Mouse (Mus musculus) liver, embryonic 16.5 days (tissue): ENCODE measurements around the gene Insc. TPM values are rescaled to one million over a fixed set of nuclear protein-coding genes. Genes with fewer than 3 reads are reported as not detected.

Experiments
- ATAC-seq: fragments of 200-750 bp; cut with Nextera tagmentation; 2 replicates; pipeline ENCODE4 v1.8.0; 2017; ENCODE audit warnings: low read depth, mild to moderate bottlenecking, moderate number of reproducible peaks, moderate library complexity
- H3K27ac ChIP-seq: fragments of 300-500 bp; sonication (generic); 2 replicates; pipeline ENCODE4 v1.5.1; 2014; ENCODE audit warnings: mild to moderate bottlenecking, low read length
- H3K27me3 ChIP-seq: fragments of 300-500 bp; sonication (generic); 2 replicates; pipeline ENCODE4 v1.6.1; 2014; ENCODE audit warnings: low read depth, low read length, mixed read lengths; ENCODE audit not compliant: control insufficient read depth, insufficient read depth
- H3K36me3 ChIP-seq: fragments of 300-500 bp; sonication (generic); 2 replicates; pipeline ENCODE4 v1.6.1; 2014; ENCODE audit warnings: mild to moderate bottlenecking; ENCODE audit not compliant: control insufficient read depth, insufficient read depth
- H3K4me1 ChIP-seq: fragments of 300-500 bp; sonication (generic); 2 replicates; pipeline ENCODE4 v1.6.1; 2014; ENCODE audit warnings: low read depth, low read length, mixed read lengths; ENCODE audit not compliant: control insufficient read depth
- H3K4me2 ChIP-seq: fragments of 300-500 bp; sonication (generic); 2 replicates; pipeline ENCODE4 v1.6.1; 2014; ENCODE audit warnings: low read depth, low read length, mixed read lengths
- H3K4me3 ChIP-seq: fragments of 300-500 bp; sonication (generic); 2 replicates; pipeline ENCODE4 v1.5.1; 2014; ENCODE audit warnings: low read depth, mild to moderate bottlenecking, low read length
- H3K9ac ChIP-seq: fragments of 300-500 bp; sonication (generic); 2 replicates; pipeline ENCODE4 v1.6.1; 2014; ENCODE audit warnings: low read depth, low read length
- H3K9me3 ChIP-seq: fragments of 300-500 bp; sonication (generic); replicated peaks from 2 replicates; pipeline ENCODE4 v1.6.1; 2016; ENCODE audit warnings: low read length; ENCODE audit not compliant: control insufficient read depth
- WGBS: fragments of 180-500 bp; shearing (Covaris S2); extraction: QIAGEN DNeasy Blood & Tissue Kit; methylation state at CpG from one replicate; pipeline ENCODE4 v1.1.7; 2014; ENCODE audit not compliant: insufficient replicate concordance; 5-methylcytosine and 5-hydroxymethylcytosine counted together
- polyA plus RNA-seq: library from polyadenylated mRNA; unstranded; fragments of >200 nt; fragmentation: Nextera tagmentation; extraction: Ambion mirVana; gene quantifications from 2 replicates; pipeline ENCODE4 v1.2.1, GENCODE M21; 2015

Insc gene
- polyA plus RNA-seq, 1 experiment from 2014 or later, result 25.6 TPM

- H3K4me3 ChIP-seq, result no peak overlapping the region
- no peaks in the 10 kb centered on the region for H3K27me3 ChIP-seq
- H3K4me1 ChIP-seq, result no peaks in the 10 kb centered on the region
- WGBS, result 62% methylated on average over 2 of the region's 2 CpGs
- H3K4me2 ChIP-seq, result no peak overlapping the region
- no peak for ATAC-seq
- H3K27ac ChIP-seq, result no peak overlapping the region
- H3K9me3 ChIP-seq, result no peaks in the 10 kb centered on the region
- no peak overlapping the region for H3K9ac ChIP-seq
- no peaks in the 10 kb centered on the region for H3K36me3 ChIP-seq
Observed at GRCm38 (mm10) chr7:114753471-114753870, 10.0 kb downstream of the Insc start.

GRCm38 (mm10) chr7:114754196-114754595 is 10.7 kb downstream of the Insc start:
- Histone ChIP-seq H3K27me3 (no peaks in the 10 kb centered on the region), H3K9me3 (no peaks in the 10 kb centered on the region), H3K27ac (no peak overlapping the region), H3K9ac (no peak overlapping the region), H3K4me2 (no peak overlapping the region), H3K4me1 (no peaks in the 10 kb centered on the region), H3K4me3 (no peak overlapping the region), H3K36me3 (no peaks in the 10 kb centered on the region)
- WGBS, result 19% methylated on average over 1 of the region's 1 CpGs
- ATAC-seq, result no peak

GRCm38 (mm10) chr7:114754626-114755025 is 11.1 kb downstream of the Insc start:
- H3K9me3 ChIP-seq, result no peaks in the 10 kb centered on the region
- no peaks in the 10 kb centered on the region for H3K27me3 ChIP-seq
- ATAC-seq, result no peak
- no peak overlapping the region for H3K27ac ChIP-seq
- H3K4me3 ChIP-seq, result no peak overlapping the region
- 63% methylated on average over 8 of the region's 8 CpGs for WGBS
- H3K9ac ChIP-seq, result no peak overlapping the region
- no peaks in the 10 kb centered on the region for H3K36me3 ChIP-seq
- no peaks in the 10 kb centered on the region for H3K4me1 ChIP-seq
- H3K4me2 ChIP-seq, result no peak overlapping the region

- no peaks in the 10 kb centered on the region for H3K4me1 ChIP-seq
- H3K27me3 ChIP-seq, result no peaks in the 10 kb centered on the region
- H3K27ac ChIP-seq, result no peak overlapping the region
- ATAC-seq, result no peak
- no peak overlapping the region for H3K4me3 ChIP-seq
- WGBS, result 34% methylated on average over 2 of the region's 2 CpGs
- no peaks in the 10 kb centered on the region for H3K36me3 ChIP-seq
- H3K9me3 ChIP-seq, result no peaks in the 10 kb centered on the region
- H3K4me2 ChIP-seq, result no peak overlapping the region
- H3K9ac ChIP-seq, result no peak overlapping the region
Observed at GRCm38 (mm10) chr7:114762660-114763059, 19.2 kb downstream of the Insc start.

- H3K9me3 ChIP-seq, result no peaks in the 10 kb centered on the region
- no peaks in the 10 kb centered on the region for H3K27me3 ChIP-seq
- WGBS, result 66% methylated on average over 3 of the region's 3 CpGs
- H3K4me2 ChIP-seq, result no peak overlapping the region
- ATAC-seq, result no peak
- no peak overlapping the region for H3K27ac ChIP-seq
- no peak overlapping the region for H3K9ac ChIP-seq
- no peaks in the 10 kb centered on the region for H3K36me3 ChIP-seq
- no peaks in the 10 kb centered on the region for H3K4me1 ChIP-seq
- no peak overlapping the region for H3K4me3 ChIP-seq
Observed at GRCm38 (mm10) chr7:114765273-114765672, 21.8 kb downstream of the Insc start.

- no peak overlapping the region for H3K27ac ChIP-seq
- no peak for ATAC-seq
- H3K9ac ChIP-seq, result no peak overlapping the region
- no peaks in the 10 kb centered on the region for H3K4me1 ChIP-seq
- H3K4me3 ChIP-seq, result no peak overlapping the region
- H3K4me2 ChIP-seq, result no peak overlapping the region
- WGBS, result 57% methylated on average over 3 of the region's 3 CpGs
- H3K9me3 ChIP-seq, result no peaks in the 10 kb centered on the region
- H3K27me3 ChIP-seq, result no peaks in the 10 kb centered on the region
- H3K36me3 ChIP-seq, result no peaks in the 10 kb centered on the region
Observed at GRCm38 (mm10) chr7:114766523-114766922, 23.0 kb downstream of the Insc start.

- Histone ChIP-seq H3K27ac (peak overlapping the region; percentile 80), H3K9ac (peak overlapping the region; percentile 36; the same call in 1 of the 2 replicates), H3K4me2 (no peak overlapping the region), H3K4me3 (peak overlapping the region; percentile 45), H3K36me3 (no peaks in the 10 kb centered on the region), H3K4me1 (no peaks in the 10 kb centered on the region), H3K27me3 (no peaks in the 10 kb centered on the region), H3K9me3 (no peaks in the 10 kb centered on the region)
- ATAC-seq, result peak; percentile 73
- WGBS, result 57% methylated on average over 5 of the region's 5 CpGs
Observed at GRCm38 (mm10) chr7:114768516-114768915, 25.0 kb downstream of the Insc start.

GRCm38 (mm10) chr7:114769041-114769440 is 25.5 kb downstream of the Insc start:
- H3K9ac ChIP-seq, result peak overlapping the region; percentile 36
- H3K9me3 ChIP-seq, result no peaks in the 10 kb centered on the region
- no peaks in the 10 kb centered on the region for H3K27me3 ChIP-seq
- H3K4me3 ChIP-seq, result peak overlapping the region; percentile 45
- H3K4me1 ChIP-seq, result no peaks in the 10 kb centered on the region
- H3K36me3 ChIP-seq, result no peaks in the 10 kb centered on the region
- 55% methylated on average over 4 of the region's 4 CpGs for WGBS
- H3K4me2 ChIP-seq, result peak overlapping the region; percentile 11; the same call in 1 of the 2 replicates
- peak; percentile 6; the same call in 1 of the 2 replicates for ATAC-seq
- H3K27ac ChIP-seq, result peak overlapping the region; percentile 80

GRCm38 (mm10) chr7:114770586-114770985 is 27.1 kb downstream of the Insc start:
- 0 out of 2 replicates have a peak overlapping the region, but pooled peaks have one; percentile 6 for H3K27ac ChIP-seq
- no peaks in the 10 kb centered on the region for H3K27me3 ChIP-seq
- H3K36me3 ChIP-seq, result no peaks in the 10 kb centered on the region
- ATAC-seq, result no peak
- no peaks in the 10 kb centered on the region for H3K4me1 ChIP-seq
- H3K4me2 ChIP-seq, result peak overlapping the region; percentile 1; the same call in 1 of the 2 replicates
- no peak overlapping the region for H3K9ac ChIP-seq
- H3K9me3 ChIP-seq, result no peaks in the 10 kb centered on the region
- no peak overlapping the region for H3K4me3 ChIP-seq
- WGBS, result 68% methylated on average over 3 of the region's 3 CpGs
